Mouse (Mus musculus): Measurements from ENCODE around the gene Mgat4a. TPM values are rescaled to one million over a fixed set of nuclear protein-coding genes. Genes with fewer than 3 reads are reported as not detected.

Mgat4a gene
- polyA plus RNA-seq, 2 experiments from 2014 or later, result 11.7 to 12.1 TPM

DNA sequence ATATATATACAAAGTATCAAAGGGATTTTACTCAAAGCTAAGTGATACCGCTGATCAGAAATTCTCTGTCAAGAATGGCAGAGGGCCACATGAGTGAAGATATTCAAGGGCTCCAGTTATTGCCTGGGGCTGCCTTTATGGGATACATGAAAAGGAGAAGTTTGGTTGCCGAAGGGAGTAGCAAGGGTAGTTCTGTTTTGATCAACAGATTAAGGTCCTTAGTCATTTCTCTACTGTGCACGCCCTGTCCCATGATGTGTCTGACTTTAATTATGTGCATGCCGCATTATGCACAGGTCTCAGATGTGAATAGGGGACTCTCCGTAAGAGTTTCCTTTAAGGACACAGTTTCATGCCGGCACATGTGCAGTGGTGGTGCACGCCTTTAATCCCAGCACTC is 83.3 kb downstream of the Mgat4a start:
- ATAC-seq, result no peak

DNA sequence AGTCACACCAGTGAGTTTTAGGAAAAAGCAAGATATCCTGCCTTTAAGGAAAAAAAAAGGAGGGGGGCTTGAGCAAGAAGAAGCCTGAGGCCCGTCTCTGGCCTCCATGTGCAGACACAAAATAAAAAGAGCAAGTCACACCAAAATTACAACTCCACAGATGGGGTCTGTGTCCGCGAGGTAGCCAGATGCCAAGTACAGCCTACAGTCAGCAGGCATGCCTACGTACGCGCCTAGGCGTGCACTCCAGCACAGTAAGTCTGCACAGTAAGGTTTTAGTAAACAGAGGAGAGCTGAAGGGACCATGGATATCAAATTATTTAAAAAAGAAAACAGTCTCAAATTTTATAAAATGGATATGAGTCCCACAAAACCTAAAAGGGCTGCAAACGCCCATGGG is 89.5 kb downstream of the Mgat4a start:
- ATAC-seq, result no peak

DNA sequence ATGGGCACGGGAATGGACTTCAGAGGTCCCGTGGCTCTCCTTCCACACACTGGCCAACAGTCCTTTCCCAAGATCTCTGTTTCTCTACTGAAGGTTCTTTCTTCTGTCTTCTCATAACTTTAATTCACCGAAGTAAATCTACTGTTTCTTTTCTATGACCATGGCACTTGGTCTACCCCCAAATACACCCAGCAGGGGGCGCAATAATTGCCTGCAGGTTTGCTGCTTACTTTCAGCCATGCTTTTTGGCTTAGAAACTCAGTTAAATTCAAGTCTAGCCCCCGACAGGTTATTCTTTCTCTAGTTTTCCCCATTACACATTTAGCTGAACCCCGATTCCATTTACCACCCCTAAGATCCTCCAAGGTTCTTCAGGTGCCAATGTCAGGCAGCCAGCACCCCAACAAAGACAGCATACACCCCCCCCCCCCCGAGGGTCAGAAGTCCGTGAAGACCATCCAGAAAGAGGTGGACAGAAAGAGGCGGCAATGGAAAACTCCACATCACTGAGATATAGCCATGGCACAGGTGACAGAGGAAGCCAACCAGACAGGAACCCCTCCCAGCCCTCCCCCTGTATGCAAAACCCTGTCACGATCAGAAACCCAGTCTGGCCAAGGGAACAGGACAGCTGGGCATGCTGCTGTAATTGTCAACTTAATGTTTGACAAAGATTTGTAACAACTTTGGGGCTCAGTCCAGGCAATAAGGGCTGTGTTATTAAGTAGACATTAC is 92.3 kb downstream of the Mgat4a start:
- ATAC-seq, result no peak

DNA sequence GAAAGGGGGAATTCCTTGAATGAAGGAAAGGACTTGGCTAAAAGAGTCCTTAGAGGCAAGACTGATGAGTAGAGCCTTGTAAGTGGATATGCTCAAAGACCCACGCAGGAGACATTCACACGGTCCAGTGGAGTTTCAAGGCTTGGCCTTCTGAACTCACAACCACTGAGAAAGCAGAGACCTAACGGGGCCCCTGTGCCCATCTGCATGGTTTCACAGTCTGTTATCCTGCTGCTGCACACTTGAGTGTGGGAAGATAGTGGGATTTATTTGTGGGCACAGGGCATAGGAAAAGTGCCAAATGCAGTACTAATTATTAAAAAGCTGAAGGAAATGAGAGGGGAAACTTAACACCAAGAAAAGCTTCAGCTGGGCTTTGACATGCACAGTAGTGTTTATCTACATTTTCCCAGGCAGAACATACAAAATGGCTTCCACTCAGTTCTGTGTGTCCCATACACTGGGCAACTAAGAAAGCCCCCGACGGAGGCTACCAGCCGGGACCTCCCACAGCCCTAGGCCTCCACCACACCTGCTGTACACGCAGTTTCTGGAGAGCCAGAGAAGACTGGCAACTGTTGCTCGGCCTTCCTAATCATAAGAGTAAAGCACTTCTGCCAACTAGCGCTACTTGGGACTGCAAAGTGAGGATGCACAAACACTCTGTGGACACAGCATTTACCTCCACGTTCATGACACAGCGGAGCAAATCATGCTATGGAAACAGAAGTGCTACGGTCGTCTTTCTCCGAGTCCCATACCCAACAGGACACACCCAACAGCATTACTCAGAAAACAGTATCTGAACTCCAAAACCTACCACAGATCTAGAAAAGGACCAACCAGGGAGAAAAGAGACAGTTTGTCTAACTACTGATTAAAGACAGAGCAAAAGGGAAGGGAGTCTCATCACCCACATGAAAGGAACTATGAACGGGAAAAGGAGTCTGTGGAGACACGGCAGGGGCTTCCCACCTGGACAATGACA is 97.7 kb downstream of the Mgat4a start:
- no peak for ATAC-seq

DNA sequence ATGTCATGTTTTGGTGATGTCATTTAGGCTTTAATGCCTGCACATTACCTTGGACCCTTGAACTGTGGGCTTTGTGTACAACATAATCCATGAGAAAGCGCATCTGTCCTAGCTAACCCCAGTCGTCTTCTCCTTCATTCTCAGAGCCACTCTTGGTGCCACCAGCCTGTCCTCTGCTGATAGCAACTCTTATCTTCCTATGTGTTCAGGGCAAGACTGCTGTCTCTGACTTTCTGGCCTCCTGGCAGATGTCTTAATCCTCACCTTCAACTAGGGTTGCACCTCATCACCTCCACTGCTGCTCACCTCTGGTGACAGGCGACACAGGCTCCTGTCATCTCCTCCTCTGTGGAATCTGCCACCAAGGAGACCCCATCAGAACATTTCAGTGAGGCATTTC is 104.4 kb downstream of the Mgat4a start:
- no peak for ATAC-seq

DNA sequence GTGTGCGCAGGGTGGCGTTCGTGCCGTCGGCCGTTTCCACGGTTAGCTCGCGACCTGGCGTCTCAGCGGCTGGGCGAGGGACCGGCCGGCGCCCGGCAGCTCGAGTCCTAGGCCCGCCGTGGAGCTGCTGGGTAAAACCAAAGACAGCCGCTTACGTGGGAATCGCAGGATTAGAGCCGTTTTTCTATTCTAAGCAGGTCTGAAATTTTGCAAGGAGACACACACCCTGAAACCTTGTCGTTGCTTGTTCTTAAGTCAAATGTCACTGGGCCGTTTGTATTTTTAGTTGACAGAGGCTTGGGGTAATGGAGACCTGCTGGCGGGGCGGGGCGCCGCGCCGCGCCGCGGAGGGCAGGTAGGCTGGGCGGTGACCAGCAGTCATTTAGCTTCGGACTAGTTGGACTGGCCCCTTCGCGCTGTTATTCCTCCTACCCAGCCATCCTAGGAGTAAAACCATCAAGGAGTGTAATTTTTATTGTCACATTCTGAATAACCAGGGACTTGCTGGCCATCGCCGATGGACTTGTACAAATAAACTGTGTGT is 110.4 kb downstream of the Mgat4a start:
- ATAC-seq, result peak; percentile 23

DNA sequence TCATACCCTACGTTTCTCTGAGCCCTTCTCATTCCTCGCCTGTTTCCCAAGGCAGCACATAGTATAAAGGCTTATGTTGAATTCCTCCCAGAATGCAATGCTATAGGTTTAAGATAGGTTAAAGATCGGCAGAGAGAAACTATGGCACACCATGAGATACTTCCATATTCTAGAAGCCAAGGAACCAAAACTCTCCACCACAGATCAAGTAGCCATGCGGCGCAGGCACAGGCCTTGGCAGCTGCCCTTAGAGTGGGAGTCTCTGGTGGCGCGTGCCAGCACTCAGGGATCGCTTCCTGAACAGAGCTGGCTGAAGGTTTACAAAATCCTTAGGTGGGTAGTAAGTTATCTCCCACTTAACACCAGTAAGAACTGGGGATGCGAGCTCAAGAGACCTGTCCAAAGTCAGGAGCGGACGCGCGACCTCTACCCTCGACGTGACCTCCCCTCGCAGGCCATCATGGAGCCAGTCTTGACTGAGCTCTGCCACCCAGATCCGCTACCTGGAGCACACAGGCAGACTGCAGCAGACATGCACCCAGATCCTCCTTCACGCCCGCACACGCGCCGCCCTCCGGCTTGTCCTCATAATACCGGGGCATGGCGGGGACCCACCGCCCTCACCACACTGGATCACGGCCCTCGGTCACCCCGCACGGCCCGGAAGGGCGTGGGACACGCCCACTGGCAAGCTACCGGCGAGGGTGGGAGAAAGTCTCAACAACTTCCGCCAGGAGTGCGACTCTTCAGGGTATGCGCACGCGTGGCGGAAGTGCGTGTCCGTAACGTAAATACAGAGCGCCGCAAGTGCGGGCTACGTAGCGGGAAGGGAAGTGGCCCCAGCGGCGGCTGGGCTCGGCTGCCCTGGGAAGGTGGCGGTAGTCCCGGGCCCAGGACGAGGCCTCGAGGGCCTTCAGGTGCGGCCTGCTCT is 111.2 kb downstream of the Mgat4a start, which contains the start of the genes Coa5 and Unc50:
Coa5 (minus strand) TSS at position 738 of the 931 bp plus-strand sequence.
Unc50 (plus strand) TSS at position 774 of the 931 bp plus-strand sequence.
- ATAC-seq, result peak; percentile 97

DNA sequence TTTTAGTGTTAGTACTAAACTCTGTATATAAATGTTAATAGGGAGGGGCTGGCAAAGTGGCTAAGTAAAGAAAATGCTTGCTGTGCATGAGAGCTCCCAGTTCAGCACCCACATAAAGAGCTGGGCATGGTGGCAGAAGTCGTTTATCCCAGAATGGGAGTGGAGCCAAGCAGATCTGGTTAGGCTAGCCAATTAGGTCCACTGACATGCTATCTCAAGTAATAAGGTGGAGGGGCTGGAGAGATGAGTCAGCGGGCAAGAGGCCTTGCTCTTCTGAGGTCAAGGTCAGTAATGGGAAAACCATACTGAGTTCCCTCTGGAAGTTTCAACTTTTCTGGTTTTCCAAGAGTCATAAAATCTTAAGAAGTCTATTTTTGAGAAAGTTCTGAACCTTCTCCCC is 111.9 kb downstream of the Mgat4a start:
- no peak for ATAC-seq

DNA sequence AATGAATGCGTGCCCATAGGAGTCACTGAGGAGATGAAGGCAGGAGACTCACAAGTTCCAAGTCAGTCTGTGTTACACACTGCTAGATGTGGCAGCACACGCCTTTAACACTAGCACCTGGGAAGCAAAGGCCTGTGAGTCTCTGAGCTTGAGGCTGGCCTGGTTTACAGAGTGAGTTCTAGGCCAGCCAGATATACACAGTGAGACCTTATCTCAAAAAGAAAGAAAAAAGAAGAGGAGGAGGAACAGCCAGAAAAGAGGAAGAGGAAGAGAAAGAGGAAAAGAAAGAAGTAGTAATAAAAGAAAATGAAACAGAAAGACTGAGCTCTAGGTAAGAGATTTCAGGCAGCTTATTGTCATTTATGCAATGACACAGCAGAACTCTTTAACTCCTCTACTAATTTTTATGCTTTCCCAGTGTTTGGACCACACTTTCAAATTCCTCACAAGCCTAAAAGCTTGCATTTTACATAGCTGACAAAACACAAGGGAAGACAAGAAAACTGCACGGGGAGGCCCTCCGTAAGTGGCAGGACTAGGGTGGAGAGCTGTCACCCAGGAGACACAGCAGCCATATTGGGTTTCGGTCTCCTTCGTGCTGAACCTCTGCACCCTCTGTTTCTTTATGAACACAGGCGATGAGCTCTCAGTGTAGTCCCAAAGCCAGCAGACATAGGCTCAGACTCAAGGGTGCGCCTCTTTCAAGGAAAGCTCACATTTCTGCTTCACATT is 113.5 kb downstream of the Mgat4a start:
- ATAC-seq, result no peak

DNA sequence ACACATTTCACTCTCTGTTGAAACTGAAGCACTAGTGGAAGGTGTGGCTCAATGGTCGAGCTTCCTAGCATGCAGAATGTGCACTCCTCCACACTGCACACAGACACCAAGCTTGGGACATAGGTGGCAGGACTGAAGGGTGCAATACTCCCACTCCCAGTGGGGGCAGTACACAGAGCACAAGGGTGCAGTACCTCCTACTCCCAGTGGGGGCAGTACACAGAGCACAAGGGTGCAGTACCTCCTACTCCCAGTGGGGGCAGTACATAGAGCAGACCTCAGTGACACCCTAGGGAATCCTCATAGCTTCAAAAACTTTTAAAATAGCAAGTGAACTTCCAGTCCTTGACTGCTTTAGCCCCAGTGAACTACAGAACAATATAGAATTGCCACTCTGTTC is 121.4 kb downstream of the Mgat4a start:
- peak; percentile 98 for ATAC-seq

DNA sequence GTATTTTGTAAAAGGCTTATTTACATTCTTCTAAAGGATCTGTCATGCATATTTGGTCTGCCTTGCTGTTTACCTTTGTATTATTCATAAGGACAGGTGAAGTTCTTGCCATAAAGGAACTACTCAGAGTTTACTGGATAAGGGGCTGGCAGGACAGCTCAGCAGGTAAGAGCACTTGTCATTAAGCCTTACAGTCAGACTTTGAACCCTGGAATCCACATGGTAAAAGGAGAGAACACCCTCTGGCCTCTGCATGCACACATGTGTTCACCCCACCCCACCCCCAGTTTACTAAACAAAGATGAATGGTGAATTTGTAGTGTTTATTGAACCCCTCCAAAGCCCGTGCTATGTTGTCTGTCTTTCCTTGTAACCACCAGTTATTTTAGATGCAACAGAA is 125.4 kb downstream of the Mgat4a start:
- ATAC-seq, result no peak

DNA sequence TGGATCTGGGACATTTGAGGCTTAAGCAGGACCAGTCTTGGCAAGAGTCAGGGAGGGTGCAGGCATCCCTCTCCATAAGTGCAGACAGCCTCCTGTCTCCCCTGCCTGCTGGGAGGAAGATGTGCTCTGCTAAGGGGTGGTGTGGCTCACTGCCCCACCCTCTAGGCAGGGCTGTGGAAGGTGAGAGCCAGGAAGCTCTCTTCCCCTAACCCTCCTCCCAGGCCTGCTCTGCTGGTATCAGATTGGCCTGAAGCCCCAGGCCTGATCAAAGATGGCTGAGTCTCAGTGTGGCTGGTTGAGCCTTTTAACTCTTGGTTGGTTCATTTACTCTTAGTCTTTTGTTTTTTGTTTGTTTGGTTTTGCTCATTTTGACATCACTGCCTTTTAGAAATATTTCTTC is 131.2 kb downstream of the Mgat4a start:
- ATAC-seq, result no peak

DNA sequence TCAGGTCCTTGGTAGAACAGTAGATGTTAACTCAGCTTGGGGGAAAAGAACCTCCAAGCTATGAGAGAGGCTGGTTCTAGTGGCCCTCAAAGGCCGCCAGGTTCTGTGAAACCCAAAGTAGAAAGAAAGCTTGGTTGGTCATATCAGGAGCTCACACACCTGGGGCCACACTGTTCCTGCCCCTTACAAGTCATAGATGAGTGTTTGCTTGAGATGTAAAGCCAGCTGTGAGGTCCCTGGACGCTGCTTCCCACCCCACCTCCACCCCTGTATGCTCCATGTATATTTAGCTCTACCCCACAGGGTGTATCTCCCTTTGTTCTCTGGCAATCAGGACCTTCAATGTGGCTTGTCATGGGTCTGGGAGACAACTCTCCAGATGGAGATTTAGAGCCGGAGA is 132.1 kb downstream of the Mgat4a start:
- no peak for ATAC-seq

DNA sequence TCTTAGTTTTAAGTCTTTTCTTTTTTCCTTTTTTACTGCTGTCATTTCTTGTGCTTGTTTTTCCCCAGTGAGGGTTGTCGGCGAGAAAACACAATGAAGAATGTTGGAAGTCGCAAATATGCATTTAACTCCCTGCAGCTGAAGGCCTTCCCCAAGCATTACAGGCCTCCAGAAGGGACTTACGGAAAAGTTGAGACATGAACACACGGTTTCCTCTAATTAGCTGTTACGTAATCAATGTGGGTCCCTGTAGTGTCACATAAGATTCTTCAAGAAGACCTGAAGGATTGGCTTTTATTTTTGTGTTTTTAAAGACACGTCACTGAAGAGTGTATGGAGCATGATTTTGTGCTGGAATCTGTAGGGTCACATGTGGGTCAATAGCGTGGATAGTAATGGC is 132.8 kb downstream of the Mgat4a start:
- ATAC-seq, result no peak

DNA sequence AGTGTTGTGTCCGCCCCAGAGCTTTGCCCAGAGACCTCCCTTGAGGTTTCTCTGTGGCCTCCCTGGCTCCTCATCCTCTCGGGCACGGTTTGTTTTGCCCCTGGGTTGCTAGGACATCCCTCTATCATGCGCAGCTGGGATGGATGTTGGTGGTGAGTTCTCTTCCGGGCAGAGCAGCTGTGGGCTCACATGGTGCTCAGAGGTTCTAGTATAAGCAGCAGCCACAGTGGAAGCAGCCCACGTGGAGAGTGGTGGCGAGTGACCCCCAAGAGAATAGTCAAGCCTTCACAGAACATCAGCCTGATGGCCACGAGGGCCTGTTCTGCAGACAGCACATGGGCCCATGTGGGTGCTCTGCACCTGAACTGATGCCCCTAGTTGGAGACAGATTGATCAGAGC is 133.6 kb downstream of the Mgat4a start:
- no peak for ATAC-seq

DNA sequence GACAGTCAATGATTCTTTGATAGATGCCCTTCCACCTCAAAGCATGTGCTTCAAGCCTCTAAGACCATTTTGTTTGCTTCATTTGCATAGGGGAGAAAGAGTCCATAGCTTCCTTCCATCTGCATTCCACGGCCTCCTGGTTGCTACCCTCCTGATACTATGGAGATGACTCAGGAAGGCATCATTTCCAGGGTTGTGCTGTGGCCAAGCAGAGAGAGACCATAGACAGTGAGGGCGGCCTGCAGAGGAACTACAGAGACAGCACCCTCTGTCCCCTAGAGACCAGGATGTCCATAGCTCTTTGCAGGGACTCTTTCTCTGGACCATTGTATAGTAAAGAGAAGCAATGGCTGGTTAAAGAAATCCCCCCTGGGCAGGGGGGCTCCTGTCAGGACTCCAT is 135.7 kb downstream of the Mgat4a start:
- no peak for ATAC-seq

DNA sequence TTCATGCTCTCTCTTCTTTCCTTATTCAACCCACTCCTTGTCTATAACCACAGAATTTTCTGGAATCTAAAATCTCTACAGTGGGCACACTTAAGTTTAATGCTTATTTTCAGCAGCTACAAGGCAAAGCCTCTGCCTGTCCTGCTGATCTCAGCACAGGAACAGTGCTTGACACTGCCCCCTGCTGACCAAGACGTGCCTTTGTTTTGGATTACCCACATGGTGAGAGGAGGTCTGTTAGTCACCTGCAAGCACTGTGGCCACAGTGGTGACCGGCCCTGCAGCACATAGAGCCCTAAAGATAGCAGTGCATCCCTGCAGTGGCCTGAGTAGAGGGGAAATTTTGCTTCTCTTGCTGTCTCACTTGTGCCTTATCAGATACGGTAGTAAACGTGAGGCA is 139.1 kb downstream of the Mgat4a start:
- ATAC-seq, result no peak

DNA sequence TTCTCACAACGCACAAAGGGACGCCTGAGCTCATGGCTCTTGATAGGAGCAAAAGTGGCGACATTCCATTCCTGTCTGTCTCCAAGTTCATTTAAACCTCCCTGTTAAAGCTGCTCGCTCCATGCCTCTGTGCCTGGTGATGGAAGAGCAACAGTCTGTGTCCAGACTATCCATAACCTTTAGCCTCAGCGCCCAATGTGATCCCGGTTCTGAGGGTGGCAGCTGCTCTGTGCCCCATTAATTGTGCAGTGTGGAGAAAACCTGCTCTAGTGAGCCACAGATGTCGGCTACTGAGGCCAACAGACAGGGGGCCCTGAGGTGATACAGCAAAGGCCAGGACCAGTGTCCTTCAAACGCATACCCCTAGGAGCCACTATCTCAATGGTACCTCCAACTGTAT is 141.1 kb downstream of the Mgat4a start:
- ATAC-seq, result no peak

DNA sequence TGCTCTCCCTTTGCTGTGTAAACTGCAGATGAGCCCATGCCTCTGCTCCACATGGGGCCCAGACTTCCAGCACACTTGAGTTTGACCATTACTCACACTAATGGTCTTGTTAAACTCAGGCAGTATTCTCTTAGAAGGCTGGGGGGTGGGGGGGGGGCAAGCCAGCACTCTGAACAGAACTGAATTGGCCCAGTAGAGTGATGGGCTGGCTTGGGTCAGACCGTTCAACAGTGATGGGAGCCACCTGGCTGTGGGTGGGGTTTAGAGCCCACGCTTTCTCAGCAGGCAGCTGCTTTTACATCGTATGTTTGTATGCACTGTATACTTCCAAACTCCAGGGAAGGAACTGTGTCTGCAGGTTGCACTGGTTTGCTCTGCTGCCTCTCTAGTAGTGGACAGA is 141.9 kb downstream of the Mgat4a start:
- ATAC-seq, result no peak

DNA sequence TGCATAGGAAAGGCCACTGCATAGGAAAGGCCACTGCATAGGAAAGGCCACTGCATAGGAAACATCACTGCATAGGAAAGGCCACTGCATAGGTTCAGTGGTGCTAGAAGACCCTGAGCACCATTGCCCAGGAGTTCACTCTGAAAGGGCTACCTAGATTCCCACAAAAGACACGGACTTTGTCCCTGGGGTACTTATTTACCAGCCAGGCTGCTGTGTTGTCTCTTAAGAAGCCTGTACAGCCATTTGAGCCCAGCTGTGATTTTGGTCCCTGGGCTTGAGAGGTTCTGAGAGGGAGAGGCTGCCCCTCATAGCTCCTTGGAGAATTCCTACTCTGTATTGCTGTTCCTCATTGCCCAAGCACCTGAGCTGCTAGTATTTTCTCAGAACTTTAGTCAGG is 144.3 kb downstream of the Mgat4a start:
- ATAC-seq, result no peak

DNA sequence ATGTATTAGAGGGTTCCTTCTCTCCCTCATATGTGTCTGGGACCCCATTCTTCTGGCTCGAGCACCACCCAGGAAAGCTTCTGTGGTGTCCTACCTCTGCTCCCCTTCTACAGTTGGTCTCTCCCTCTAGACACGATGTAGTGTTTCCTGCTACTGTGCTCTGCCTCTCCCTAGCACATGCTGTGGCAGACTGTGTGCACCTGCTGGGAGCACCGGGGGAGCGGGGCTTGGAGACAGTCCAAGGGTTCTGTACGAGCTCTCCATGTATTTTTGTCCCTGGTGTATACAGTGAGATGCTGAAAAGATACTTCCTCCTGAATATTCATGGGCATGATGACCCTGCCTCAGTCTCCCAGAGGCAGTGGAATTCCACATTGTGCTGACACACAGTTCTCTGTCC is 147.6 kb downstream of the Mgat4a start:
- ATAC-seq, result no peak

All from CD4-positive, CD25-positive, alpha-beta regulatory T cell, adult 4 months (primary cell).